Mouse (Mus musculus): Measurements from ENCODE around the gene Sdf2l1. TPM values are rescaled to one million over a fixed set of nuclear protein-coding genes. Genes with fewer than 3 reads are reported as not detected.

The Sdf2l1 gene
- polyA plus RNA-seq (2014; fragmentation: Illumina TruSeq; extraction: RNeasy Lipid Tissue Mini Kit (QIAGEN cat#74804); ENCODE audit: low read depth, low replicate concordance) = 15.0 TPM

GRCm38 (mm10) chr16:17132089-17132905, at the start of gene Sdf2l1:
Sdf2l1 (minus strand) TSS chr16:17132383.

GRCm38 (mm10) chr16:17146772-17147235, 14.6 kb upstream of the Sdf2l1 start, which contains the start of gene Ccdc116:
Ccdc116 (minus strand) TSS chr16:17147229.

GRCm38 (mm10) chr16:17144339-17144738, 12.2 kb upstream of the Sdf2l1 start, which contains the start of gene Ydjc:
Ydjc (plus strand) TSS chr16:17144621.

GRCm38 (mm10) chr16:17124871-17125520, 7.2 kb downstream of the Sdf2l1 start, which contains the start of gene 2610318N02Rik:
2610318N02Rik (minus strand) TSS chr16:17125167.

GRCm38 (mm10) chr16:17110771-17111743, 21.1 kb downstream of the Sdf2l1 start, which contains the start of gene Ppil2:
Ppil2 (minus strand) TSS chr16:17111257.

Other genes with a start within 250 kb of the Sdf2l1 start
- gene Ppm1f, start 235.9 kb downstream of the Sdf2l1 start, polyA plus RNA-seq (2014; fragmentation: Illumina TruSeq; extraction: RNeasy Lipid Tissue Mini Kit (QIAGEN cat#74804); ENCODE audit: low read depth, low replicate concordance) = 3.2 TPM
- 272 TPM for gene Mapk1, start 149.0 kb downstream of the Sdf2l1 start, polyA plus RNA-seq (2014; fragmentation: Illumina TruSeq; extraction: RNeasy Lipid Tissue Mini Kit (QIAGEN cat#74804); ENCODE audit: low read depth, low replicate concordance)
- 0.66 TPM for gene Ypel1, start 62.7 kb downstream of the Sdf2l1 start, polyA plus RNA-seq (2014; fragmentation: Illumina TruSeq; extraction: RNeasy Lipid Tissue Mini Kit (QIAGEN cat#74804); ENCODE audit: low read depth, low replicate concordance)
- gene Ppil2, start 21.1 kb downstream of the Sdf2l1 start, polyA plus RNA-seq (2014; fragmentation: Illumina TruSeq; extraction: RNeasy Lipid Tissue Mini Kit (QIAGEN cat#74804); ENCODE audit: low read depth, low replicate concordance) = 117 TPM
- gene 2610318N02Rik, start 7.2 kb downstream of the Sdf2l1 start, polyA plus RNA-seq (2014; fragmentation: Illumina TruSeq; extraction: RNeasy Lipid Tissue Mini Kit (QIAGEN cat#74804); ENCODE audit: low read depth, low replicate concordance) = not detected
- 0.28 TPM for gene Ydjc, start 12.2 kb upstream of the Sdf2l1 start, polyA plus RNA-seq (2014; fragmentation: Illumina TruSeq; extraction: RNeasy Lipid Tissue Mini Kit (QIAGEN cat#74804); ENCODE audit: low read depth, low replicate concordance)
- gene Ccdc116, start 14.8 kb upstream of the Sdf2l1 start, polyA plus RNA-seq (2014; fragmentation: Illumina TruSeq; extraction: RNeasy Lipid Tissue Mini Kit (QIAGEN cat#74804); ENCODE audit: low read depth, low replicate concordance) = 1.9 TPM
- 226 TPM for gene Ube2l3, start 70.3 kb upstream of the Sdf2l1 start, polyA plus RNA-seq (2014; fragmentation: Illumina TruSeq; extraction: RNeasy Lipid Tissue Mini Kit (QIAGEN cat#74804); ENCODE audit: low read depth, low replicate concordance)
- gene Rimbp3, start 76.2 kb upstream of the Sdf2l1 start, polyA plus RNA-seq (2014; fragmentation: Illumina TruSeq; extraction: RNeasy Lipid Tissue Mini Kit (QIAGEN cat#74804); ENCODE audit: low read depth, low replicate concordance) = not detected
- 1.2 TPM for gene Hic2, start 101.2 kb upstream of the Sdf2l1 start, polyA plus RNA-seq (2014; fragmentation: Illumina TruSeq; extraction: RNeasy Lipid Tissue Mini Kit (QIAGEN cat#74804); ENCODE audit: low read depth, low replicate concordance)
- gene Tmem191c, start 143.7 kb upstream of the Sdf2l1 start, polyA plus RNA-seq (2014; fragmentation: Illumina TruSeq; extraction: RNeasy Lipid Tissue Mini Kit (QIAGEN cat#74804); ENCODE audit: low read depth, low replicate concordance) = not detected
- gene Serpind1, start 199.0 kb upstream of the Sdf2l1 start, polyA plus RNA-seq (2014; fragmentation: Illumina TruSeq; extraction: RNeasy Lipid Tissue Mini Kit (QIAGEN cat#74804); ENCODE audit: low read depth, low replicate concordance) = not detected

Measured in sigmoid colon, adult 10 weeks (tissue).